Mouse (Mus musculus) testis, postnatal 14 days (tissue): Measurements from ENCODE around the gene Gm6993.
A peak's percentile ranks its signal among the peaks of the same experiment; 100 is the strongest.

ENCODE experiments used
- DNase-seq: peaks from one replicate; pipeline ENCODE4 v3.0.0; 2021; ENCODE audit warnings: low spot score

Gm6993 gene

GRCm38 (mm10) chr12:31239798-31240197 is 772 bp upstream of the Gm6993 start:
- no peak for DNase-seq

GRCm38 (mm10) chr12:31241595-31242342 is 1.2 kb downstream of the Gm6993 start:
- DNase-seq: no peak

- no peak for DNase-seq
Observed at GRCm38 (mm10) chr12:31244001-31244400, 3.4 kb downstream of the Gm6993 start.

- no peak for DNase-seq
Observed at GRCm38 (mm10) chr12:31244691-31245090, 4.1 kb downstream of the Gm6993 start.

- no peak for DNase-seq
Observed at GRCm38 (mm10) chr12:31246153-31246552, 5.6 kb downstream of the Gm6993 start.

- DNase-seq: peak; percentile 23
Observed at GRCm38 (mm10) chr12:31246615-31247014, 6.0 kb downstream of the Gm6993 start.

- DNase-seq: no peak
Observed at GRCm38 (mm10) chr12:31248165-31248564, 7.6 kb downstream of the Gm6993 start.

- no peak for DNase-seq
Observed at GRCm38 (mm10) chr12:31248681-31249080, 8.1 kb downstream of the Gm6993 start.

- no peak for DNase-seq
Observed at GRCm38 (mm10) chr12:31252259-31252658, 11.7 kb downstream of the Gm6993 start.

GRCm38 (mm10) chr12:31254978-31255377 is 14.4 kb downstream of the Gm6993 start:
- no peak for DNase-seq

GRCm38 (mm10) chr12:31256121-31256903 is 15.7 kb downstream of the Gm6993 start:
- DNase-seq: no peak

- DNase-seq: no peak
Observed at GRCm38 (mm10) chr12:31261882-31262281, 21.3 kb downstream of the Gm6993 start.

GRCm38 (mm10) chr12:31263921-31264320 is 23.4 kb downstream of the Gm6993 start:
- no peak for DNase-seq

- peak; percentile 80 for DNase-seq
Observed at GRCm38 (mm10) chr12:31265005-31265721, 24.6 kb downstream of the Gm6993 start, which contains the start of gene Lamb1. Gene Lamb1, plus strand, starts transcription at chr12:31265234.

GRCm38 (mm10) chr12:31265722-31266431 is 25.3 kb downstream of the Gm6993 start:
- no peak for DNase-seq

- no peak for DNase-seq
Observed at GRCm38 (mm10) chr12:31266686-31267085, 26.1 kb downstream of the Gm6993 start.

GRCm38 (mm10) chr12:31267363-31267762 is 26.8 kb downstream of the Gm6993 start:
- no peak for DNase-seq

- DNase-seq: no peak
Observed at GRCm38 (mm10) chr12:31268315-31268714, 27.7 kb downstream of the Gm6993 start.

GRCm38 (mm10) chr12:31269020-31269597 is 28.5 kb downstream of the Gm6993 start:
- DNase-seq: no peak

- no peak for DNase-seq
Observed at GRCm38 (mm10) chr12:31270361-31270760, 29.8 kb downstream of the Gm6993 start.

GRCm38 (mm10) chr12:31270776-31271175 is 30.2 kb downstream of the Gm6993 start:
- DNase-seq: no peak
